Mouse (Mus musculus): Measurements from ENCODE around the gene Slamf1. TPM values are rescaled to one million over a fixed set of nuclear protein-coding genes. Genes with fewer than 3 reads are reported as not detected.

Slamf1 gene
- 0.12 and 0.28 TPM in 2 replicates for polyA plus RNA-seq (2015; fragmentation: Nextera tagmentation; extraction: Ambion mirVana)

DNA sequence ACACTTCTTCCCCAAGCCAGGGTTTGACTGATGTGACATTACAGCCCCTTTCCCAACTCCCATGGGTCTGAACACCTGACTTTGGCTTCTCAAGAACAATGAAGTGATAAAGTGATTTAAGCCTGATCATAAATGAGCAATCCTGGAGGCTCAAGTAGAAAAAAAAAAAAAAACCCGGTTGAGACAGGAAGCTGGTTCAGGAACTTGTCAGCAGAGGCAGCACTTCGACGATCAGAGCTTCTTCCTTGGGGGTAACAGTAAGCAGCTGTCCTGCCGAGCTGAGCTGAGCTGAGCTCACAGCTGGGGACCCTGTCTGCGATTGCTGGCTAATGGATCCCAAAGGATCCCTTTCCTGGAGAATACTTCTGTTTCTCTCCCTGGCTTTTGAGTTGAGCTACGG lies at the start of gene Slamf1:
Gene Slamf1, plus strand, starts transcription at position 230 of the 400 bp plus-strand sequence.

DNA sequence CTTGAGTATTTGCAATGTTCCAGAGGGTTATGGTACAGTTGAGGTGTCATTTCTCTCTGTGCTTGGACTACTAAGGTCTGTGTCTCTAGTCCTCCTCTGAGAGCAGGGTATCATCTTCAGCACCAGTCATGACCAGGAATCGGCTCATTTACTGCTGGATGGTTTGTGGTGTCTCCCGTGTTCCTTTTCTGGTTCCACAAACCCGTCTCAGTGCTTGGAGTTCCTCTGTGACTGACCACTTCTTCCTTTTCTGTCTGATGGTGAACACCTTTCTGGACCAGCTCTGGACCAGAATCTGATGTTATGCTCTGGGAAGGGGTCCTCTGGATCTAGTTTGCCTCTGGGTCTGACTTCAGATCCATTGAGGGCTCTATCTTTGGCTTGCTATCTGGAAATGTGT lies 72.6 kb downstream of the Slamf1 start, which contains the start of gene Cd84:
Gene Cd84, plus strand, starts transcription at position 210 of the 400 bp plus-strand sequence.

Other genes starting within 250 kb of the Slamf1 start
- 0.51 and 0.73 TPM in 2 replicates for gene Itln1, start 231.8 kb upstream of the Slamf1 start, polyA plus RNA-seq (2015; fragmentation: Nextera tagmentation; extraction: Ambion mirVana)
- 0.77 and 3.5 TPM in 2 replicates for gene Cd244a, start 207.9 kb upstream of the Slamf1 start, polyA plus RNA-seq (2015; fragmentation: Nextera tagmentation; extraction: Ambion mirVana)
- 0.35 and 0.98 TPM in 2 replicates for gene Ly9, start 159.7 kb upstream of the Slamf1 start, polyA plus RNA-seq (2015; fragmentation: Nextera tagmentation; extraction: Ambion mirVana)
- 0.08 and 0.18 TPM in 2 replicates for gene Slamf7, start 114.1 kb upstream of the Slamf1 start, polyA plus RNA-seq (2015; fragmentation: Nextera tagmentation; extraction: Ambion mirVana)
- gene Cd48, start 85.1 kb upstream of the Slamf1 start, polyA plus RNA-seq (2015; fragmentation: Nextera tagmentation; extraction: Ambion mirVana): 4.9 and 9.6 TPM in 2 replicates
- gene Cd84, start 72.6 kb downstream of the Slamf1 start, polyA plus RNA-seq (2015; fragmentation: Nextera tagmentation; extraction: Ambion mirVana): 3.2 and 11.5 TPM in 2 replicates
- gene Gm10521, start 128.5 kb downstream of the Slamf1 start, polyA plus RNA-seq (2015; fragmentation: Nextera tagmentation; extraction: Ambion mirVana): not detected in 2 replicates
- gene Slamf6, start 150.4 kb downstream of the Slamf1 start, polyA plus RNA-seq (2015; fragmentation: Nextera tagmentation; extraction: Ambion mirVana): 0.67 TPM in 1 of 2 replicates, not detected in the other

Data from urinary bladder, postnatal 0 days (tissue).